Mouse (Mus musculus) kidney, adult 2 months (tissue): ENCODE results near the gene Slc35b2.
A peak's percentile ranks its signal among the peaks of the same experiment; 100 is the strongest.

ENCODE experiments used
- CTCF ChIP-seq: fragments of 200-500 bp; conservative IDR thresholded peaks from 2 replicates; pipeline ENCODE4 v1.5.1; 2011; ENCODE audit warnings: low read depth, mild to moderate bottlenecking, control low read depth, low read length, moderate library complexity, mixed read lengths; ENCODE audit not compliant: insufficient read depth, insufficient read length
- POLR2A ChIP-seq: fragments of 200-500 bp; IDR thresholded peaks from one replicate; pipeline ENCODE4 v1.6.1; 2011; ENCODE audit warnings: low read depth, low read length, control low read depth

GRCm38 (mm10) chr17:45567162-45567601 is 3.5 kb downstream of the Slc35b2 start:
- TF ChIP-seq POLR2A: peak; percentile 3
- no peak for TF ChIP-seq CTCF
